Mouse (Mus musculus) megakaryocyte progenitor cell, adult 5-6 weeks (primary cell): ENCODE measurements around the gene Rbm19. TPM values are rescaled to one million over a fixed set of nuclear protein-coding genes. Genes with fewer than 3 reads are reported as not detected.

Source experiments
- ATAC-seq: replicated peaks from 2 replicates; pipeline ENCODE4 v1.8.0; 2016; ENCODE audit warnings: mild to moderate bottlenecking, moderate TSS enrichment, inconsistent platforms; ENCODE audit not compliant: poor library complexity
- total RNA-seq, 2 experiments: library from RNA; stranded (forward) in 1 of 2; stranded (reverse) in 1 of 2; fragments of 157-497, 149-512 nt in 1 of 2; fragments of 200-1000 nt in 1 of 2; gene quantifications; 2 replicates each; pipeline versions ENCODE4 v1.2.3 to v1.2.4; 2015 to 2017

The Rbm19 gene
- total RNA-seq, 2 experiments from 2014 or later = 9.6 to 17.6 TPM

DNA sequence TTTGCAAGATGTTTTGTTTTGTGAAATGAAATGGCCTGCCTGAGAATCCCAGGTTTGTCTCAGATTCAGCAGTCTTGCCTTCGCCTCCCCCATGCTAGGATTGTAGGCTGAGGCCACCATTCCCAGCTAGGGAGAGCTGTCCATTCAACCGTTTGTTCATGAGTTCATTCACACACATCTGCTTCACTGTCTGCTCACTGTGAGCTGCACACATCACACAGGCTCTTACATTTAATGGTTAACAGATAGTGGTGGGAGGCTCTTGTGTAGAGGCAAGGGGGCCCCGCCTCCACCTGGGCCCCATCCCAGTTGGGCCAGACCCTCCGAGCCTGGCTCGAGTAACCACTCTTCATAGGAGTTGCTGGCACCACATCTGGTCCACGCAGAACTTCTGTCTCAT, 47.2 kb downstream of the Rbm19 start:
- no peak for ATAC-seq

GRCm38 (mm10) chr5:120164450-120164849, 48.2 kb downstream of the Rbm19 start:
- ATAC-seq = no peak

- peak; percentile 68 for ATAC-seq
These were observed 49.0 kb downstream of the Rbm19 start for GRCm38 (mm10) chr5:120165061-120165942.

GRCm38 (mm10) chr5:120167787-120168325, 51.6 kb downstream of the Rbm19 start:
- peak; percentile 15; the same call in 1 of the 2 replicates for ATAC-seq

GRCm38 (mm10) chr5:120171865-120172728, 55.8 kb downstream of the Rbm19 start:
- ATAC-seq = peak; percentile 35; the same call in 1 of the 2 replicates

- no peak for ATAC-seq
These were observed 56.5 kb downstream of the Rbm19 start for GRCm38 (mm10) chr5:120172729-120173101.

- no peak for ATAC-seq
These were observed 58.1 kb downstream of the Rbm19 start for GRCm38 (mm10) chr5:120174317-120174716.

DNA sequence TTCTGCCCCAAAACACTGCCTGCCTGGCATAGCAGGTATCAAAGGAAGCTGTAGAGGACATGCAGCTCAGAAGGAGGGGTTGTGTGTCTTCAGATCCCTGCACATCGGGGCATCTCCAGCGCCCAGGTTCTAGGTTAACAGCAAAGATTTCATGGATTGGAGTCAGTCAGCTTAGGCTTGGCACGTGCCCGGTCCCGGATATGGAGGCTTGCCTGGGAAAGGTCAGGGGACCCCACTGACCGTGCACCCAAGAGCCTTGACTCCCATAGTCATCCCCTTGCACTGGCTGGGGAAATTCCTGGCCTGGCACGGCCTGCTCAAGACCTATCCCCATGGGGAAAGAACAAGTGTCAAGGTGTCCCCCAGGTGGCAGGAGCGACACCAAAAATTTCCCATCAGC, 59.0 kb downstream of the Rbm19 start:
- no peak for ATAC-seq

GRCm38 (mm10) chr5:120176246-120177065, 60.2 kb downstream of the Rbm19 start:
- no peak for ATAC-seq

GRCm38 (mm10) chr5:120177066-120177340, 60.7 kb downstream of the Rbm19 start:
- no peak for ATAC-seq

DNA sequence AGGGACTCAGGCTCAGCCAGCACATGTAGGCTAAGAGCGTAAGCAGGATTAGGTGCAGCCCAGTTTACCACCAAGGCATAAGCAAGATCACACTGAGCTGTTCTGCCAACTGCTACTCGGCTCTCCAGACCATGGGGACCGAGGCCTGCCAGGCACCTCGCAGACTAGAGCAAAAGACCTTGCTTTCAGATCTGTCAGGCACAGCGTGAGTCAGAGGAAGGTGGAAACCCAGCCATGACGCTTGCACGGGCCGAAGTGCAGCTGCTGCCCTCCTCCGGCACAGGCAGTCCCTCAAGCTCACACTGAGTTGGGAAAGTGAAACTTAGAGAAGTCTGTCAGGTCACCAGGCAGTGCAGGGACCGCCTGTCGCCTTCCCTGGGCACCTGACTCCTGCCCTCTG, 63.8 kb downstream of the Rbm19 start:
- no peak for ATAC-seq

DNA sequence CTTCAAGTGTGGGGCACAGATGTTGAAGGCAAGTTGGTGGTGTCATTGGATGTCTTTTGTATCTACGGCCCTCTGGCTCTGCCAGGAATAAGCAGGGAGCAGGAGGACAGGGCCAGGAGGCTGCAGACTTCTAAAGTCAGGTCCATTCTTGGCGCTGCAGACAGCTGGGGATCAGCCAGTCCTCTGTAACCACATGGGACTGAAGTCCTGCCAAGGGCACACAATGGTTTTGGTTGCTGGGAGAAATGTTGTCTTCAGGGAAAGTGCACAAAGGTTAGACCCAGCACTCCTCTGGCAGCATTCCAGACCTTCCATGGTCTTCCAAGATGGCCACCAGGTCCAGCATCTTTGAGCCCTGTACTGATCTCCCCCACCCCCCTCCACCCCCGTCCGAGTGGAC, 65.1 kb downstream of the Rbm19 start:
- ATAC-seq = no peak

- ATAC-seq = no peak
These were observed 67.1 kb downstream of the Rbm19 start for GRCm38 (mm10) chr5:120183321-120183720.

DNA sequence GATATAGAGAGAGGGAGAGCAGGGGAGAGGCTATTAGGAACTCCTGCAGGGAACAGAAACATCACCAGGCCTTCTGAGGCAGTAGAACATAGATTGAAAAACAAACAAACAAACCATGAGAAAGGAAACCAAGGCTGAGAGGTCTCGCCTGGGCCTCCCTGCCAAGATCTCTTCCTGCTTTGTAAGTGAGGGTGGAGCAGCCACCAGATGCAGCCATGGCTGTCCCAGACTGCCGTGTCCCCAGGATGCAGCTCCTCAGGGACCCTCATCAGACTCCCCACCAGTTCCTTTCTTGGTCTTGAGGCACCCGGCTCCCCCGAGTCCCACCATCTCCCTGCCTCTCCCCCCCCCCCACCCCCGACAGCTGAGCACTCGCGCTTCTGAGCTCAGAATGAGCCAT, 67.5 kb downstream of the Rbm19 start:
- no peak for ATAC-seq

- ATAC-seq = no peak
These were observed 69.7 kb downstream of the Rbm19 start for GRCm38 (mm10) chr5:120185949-120186348.

GRCm38 (mm10) chr5:120188541-120188940, 72.3 kb downstream of the Rbm19 start:
- no peak for ATAC-seq

GRCm38 (mm10) chr5:120190001-120190582, 73.8 kb downstream of the Rbm19 start:
- no peak for ATAC-seq

DNA sequence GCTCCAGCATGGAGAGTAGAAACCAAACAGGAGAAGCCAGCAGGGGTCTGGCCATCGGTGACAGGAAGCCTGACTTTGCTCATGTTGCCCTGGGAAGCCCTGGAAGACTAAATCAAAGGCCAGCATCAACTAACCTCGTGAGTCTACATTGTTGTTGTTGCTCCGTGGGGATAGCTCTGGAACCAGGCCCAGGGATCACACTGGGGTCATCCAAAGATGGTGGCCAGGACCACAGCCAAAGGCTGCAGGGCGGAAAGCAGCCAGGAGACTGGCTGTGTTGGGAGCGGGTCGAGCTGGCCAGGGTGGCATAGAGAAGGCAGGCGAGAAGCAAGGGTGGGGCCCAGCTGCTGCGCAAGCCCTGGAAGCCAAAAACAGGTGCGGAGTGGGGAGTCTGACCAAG, 75.4 kb downstream of the Rbm19 start:
- ATAC-seq = no peak

GRCm38 (mm10) chr5:120194309-120194941, 78.2 kb downstream of the Rbm19 start:
- peak; percentile 34 for ATAC-seq

- peak; percentile 27 for ATAC-seq
These were observed 78.7 kb downstream of the Rbm19 start for GRCm38 (mm10) chr5:120194948-120195347.
